Mouse (Mus musculus) kidney, postnatal 25 days (tissue): ENCODE data around the gene Hist1h3e.
A peak's percentile ranks its signal among the peaks of the same experiment; 100 is the strongest.
"Not testable (repeated sequence)": the region's sequence is repeated elsewhere in the genome, so short reads cannot be mapped to it uniquely, and the experiment has no call there.

ENCODE experiments used
- DNase-seq, 2 experiments: peaks; one replicate each; pipeline ENCODE4 v3.0.0; 2021; ENCODE audit warnings: mixed read lengths in 2 of 2

The Hist1h3e gene

DNA sequence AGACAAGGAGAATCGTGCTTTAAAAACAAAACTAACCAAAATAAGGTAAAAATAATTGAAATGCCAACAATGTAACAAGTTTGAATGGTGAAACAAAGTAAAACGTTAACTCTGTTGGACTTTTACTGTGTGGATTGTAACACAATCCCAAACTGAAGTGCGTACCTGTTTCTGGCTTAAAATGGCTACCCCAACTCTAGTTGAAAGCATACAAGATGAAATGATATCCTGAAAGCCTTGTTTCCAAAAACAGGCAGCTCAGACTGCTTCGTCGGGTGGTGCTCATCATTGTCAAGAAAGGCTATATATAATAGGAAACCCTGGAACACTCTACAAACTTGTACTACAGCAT, 662 bp downstream of the Hist1h3e start:
- not testable (repeated sequence) for DNase-seq

DNA sequence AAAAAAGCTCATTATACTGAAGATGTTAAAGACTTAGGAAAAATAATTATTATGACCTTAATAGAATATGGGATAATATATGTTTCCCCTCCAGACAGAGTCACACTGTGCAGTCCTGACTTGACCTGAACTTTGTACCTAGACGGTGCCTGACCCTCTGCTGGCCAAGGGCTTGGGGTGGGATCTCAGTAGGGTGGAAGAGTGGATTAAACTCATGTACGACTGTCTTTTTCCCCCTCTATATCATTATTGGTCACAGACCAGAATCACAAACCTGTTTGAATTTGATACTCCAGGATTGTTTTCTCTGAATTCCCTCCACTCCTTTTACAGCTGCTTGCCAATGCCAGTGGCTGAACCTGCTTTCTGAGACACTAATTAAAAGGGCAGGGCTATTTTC, 1.5 kb downstream of the Hist1h3e start:
- DNase-seq: not testable (repeated sequence)

DNA sequence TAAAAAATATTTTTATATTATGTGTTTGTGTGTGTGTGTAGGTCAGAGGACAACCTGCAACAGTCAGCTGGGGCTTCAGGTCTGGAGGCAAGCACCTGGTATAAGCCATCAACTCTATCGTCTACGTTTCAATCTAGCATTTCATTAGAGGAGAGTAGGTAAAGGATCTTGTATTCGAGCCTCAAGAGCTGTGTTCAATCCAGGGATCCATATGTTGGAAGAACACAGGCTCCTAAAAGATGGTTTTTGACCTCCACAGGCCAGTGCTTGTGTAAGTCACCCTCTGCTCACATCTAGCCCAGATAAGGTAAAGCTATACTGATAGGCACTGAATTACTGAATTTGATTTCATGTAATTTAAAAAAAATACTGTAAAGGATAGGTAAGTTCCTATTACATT, 5.3 kb downstream of the Hist1h3e start:
- DNase-seq: no peak

DNA sequence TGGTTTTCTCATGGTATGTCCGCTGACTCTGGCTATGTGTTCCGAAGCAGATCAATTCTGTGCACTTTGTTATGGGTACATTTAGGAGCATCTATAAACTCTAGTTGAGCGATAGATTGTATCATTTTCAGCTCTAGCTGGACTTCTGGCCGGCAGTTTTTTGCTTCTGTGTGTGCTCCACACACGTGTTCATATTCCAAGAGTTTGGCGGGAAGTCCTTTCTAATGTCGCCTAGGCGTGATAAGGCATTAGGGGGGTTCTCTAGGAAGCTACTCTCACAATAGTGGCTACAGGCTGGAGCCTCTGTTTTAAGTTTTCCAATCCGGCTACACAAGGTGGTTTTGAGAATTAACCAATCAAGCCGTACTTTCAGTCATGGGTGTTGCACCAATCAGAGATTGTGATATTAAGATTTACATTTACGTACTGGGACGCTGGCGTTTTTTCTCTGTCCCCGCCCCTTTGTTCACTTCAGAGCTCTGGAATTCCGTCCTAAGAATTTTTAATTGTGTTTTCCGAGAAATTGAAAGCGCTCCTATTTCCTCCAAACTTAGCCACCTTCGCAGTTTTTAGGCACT, 6.2 kb downstream of the Hist1h3e start:
- DNase-seq: peak; percentile 73 to 78

DNA sequence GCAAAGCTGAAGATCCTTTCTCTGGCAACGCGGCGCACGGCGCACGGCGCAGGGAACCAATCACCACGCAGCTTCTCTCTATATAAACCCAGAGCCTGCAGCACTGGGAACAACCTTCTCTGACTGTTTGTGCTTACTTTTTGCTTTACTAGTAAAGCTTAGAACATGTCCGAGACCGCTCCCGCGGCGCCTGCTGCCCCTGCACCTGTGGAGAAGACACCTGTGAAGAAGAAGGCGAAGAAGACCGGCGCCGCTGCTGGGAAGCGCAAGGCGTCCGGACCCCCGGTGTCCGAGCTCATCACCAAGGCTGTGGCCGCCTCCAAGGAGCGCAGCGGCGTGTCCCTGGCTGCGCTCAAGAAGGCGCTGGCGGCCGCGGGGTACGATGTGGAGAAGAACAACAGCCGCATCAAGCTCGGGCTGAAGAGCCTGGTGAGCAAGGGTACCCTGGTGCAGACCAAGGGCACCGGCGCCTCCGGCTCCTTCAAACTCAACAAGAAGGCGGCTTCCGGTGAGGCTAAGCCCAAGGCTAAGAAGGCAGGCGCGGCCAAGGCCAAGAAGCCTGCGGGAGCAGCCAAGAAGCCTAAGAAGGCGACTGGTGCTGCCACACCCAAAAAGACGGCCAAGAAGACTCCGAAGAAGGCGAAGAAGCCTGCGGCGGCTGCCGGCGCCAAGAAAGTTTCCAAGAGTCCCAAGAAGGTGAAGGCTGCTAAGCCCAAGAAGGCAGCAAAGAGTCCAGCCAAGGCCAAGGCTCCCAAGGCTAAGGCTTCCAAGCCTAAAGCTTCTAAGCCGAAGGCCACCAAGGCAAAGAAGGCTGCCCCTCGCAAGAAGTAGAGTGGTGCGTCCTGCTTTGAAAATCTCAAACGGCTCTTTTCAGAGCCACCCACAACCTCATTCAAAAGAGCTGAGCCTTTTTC, 7.0 kb downstream of the Hist1h3e start:
- peak; percentile 70 to 86 for DNase-seq

DNA sequence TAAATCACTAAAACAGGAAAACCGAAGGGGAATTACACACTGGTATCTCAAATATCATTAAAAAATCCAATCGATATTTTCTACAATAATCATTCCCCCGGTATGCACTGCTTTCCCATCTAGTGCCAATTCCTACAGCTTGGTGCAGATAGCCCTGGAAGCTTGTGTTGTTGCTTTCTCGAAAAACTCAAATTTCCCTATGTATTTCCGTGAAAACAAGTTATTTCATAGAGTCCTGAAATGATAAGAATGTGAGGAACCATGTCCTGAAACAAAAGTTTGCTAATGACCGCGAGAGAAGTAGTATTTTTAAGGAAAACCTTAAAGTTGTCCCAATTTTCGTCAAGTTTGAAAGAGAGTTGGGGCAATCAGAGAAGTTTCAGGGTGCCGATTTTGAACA, 7.8 kb downstream of the Hist1h3e start:
- no peak for DNase-seq

DNA sequence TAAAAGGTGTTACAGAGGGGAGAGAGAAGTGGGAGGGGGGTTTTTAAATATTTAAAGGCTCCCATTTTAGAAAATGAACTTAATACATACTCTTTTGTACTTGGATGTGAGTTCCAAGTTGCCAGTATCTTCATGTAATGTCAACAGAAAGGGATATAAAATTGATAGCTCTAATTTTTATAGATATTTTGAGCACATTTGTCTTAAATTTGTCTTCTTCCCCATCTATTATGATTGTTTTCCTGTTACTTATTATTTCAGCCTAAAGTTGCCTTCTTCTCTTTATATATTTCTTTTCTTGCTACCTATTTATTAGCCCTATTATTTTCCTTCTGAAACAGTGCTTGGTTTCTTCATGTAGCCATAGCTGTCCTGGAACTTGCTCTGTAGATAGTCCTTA, 9.2 kb downstream of the Hist1h3e start, which contains the start of gene Hist1h1d:
Gene Hist1h1d, plus strand, starts transcription at position 301 of the 400 bp plus-strand sequence.
- no peak for DNase-seq

DNA sequence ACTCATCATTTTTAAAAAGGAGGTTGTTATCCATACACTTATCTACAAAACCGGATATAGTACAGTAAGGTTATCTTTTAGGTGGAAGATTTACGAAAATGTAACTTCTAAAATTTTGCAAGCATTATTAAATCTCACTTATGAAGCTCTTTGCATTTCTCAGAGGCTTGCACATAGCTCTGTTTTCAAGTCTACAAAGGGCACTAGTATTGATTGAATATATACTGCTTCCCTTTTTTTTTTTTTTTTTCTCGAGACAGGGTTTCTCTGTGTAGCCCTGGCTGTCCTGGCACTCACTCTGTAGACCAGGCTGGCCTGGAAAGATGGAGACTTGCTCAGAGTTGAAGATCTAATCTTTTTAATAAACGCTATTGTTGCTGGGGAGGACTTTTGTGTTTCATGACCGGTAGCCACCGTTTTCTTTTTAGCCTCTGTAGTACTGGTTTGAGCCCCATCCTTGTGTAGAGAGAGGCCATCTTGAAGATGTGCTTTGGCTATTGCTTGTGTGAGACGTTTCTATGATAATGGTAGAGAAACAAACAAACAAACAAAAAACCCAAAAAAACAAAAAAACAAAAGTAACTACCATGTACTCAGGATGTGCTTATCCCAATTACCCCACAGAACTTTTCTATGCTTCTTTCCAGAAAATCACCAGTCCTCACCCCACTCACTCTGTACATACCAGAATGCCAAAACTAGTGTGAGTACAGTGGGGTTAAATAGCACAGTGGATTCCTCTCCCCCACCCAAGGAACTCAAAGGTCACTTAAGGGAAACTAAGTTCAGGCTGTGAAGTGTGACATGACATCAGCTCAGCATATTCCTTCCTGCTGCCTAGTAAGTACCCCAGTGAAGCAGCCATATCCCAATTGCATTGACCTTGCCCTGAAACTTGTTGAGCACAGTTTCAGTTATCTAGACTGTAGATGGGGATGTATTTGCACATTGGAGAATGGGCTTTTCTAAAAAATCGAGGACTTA, 9.9 kb downstream of the Hist1h3e start:
- DNase-seq: no peak

DNA sequence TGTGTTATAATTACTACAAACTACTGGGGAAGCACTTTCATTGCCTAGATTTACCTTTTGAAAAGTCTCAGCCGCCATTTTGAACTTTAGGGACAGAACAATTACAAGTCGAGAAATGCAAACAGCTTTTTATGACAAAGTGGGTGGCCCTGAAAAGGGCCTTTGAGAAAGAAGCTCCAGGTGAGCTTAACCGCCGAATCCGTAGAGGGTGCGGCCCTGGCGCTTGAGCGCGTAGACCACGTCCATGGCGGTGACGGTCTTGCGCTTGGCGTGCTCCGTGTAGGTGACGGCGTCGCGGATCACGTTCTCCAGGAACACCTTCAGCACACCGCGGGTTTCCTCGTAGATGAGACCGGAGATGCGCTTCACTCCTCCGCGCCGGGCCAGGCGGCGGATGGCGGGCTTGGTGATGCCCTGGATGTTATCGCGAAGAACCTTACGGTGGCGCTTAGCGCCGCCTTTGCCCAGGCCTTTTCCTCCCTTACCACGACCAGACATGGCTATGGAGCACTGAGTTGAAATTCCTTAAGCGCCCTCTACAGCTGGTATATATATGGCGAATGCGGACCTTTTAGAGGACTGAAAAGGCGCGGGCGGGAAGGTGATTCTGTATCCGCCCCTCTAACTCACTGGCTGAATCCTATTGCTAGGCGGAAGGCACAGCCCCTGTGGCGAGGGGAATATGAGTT, 10.9 kb downstream of the Hist1h3e start, which contains the start of gene Hist1h4f:
Gene Hist1h4f, minus strand, starts transcription at position 503 of the 689 bp plus-strand sequence.
- DNase-seq: peak; percentile 83 to 88

DNA sequence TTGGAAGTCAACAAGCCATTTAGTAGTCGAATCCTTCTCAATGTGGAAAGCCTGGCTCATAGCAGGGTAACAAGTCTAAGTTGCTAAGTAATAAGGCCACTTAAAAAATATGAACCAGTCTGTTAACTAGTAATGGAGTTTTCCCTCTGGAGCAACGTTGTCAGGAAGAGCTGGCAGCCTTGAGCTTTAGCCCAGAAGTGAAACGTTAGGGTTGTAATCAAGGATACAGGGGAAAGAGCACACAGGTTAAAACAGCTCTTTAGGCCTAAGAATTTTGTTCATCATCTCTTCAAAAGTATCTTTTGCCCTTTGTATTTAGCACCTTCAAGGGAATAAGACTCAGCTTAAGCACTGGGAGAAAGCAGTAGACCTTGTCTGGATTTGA, 11.4 kb downstream of the Hist1h3e start:
- no peak for DNase-seq

DNA sequence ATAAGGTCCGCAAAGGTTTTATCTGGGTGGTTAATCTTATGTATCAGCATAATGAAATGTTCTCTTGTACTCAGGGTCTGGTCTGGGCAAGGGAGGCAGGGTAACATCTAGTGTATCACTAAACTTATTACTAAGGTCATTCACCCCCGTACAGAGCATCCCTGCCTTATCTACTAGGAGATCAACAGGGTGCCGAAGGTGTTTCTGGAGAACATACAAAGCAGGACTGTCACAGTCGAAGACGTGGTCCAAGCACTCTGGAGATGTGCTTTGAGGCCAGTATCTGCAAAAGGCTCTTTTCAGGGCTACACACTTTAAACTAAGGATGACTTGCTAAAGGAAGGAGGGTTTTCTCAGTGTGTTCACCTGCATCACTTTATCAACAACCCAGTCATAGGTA, 15.5 kb downstream of the Hist1h3e start:
- no peak for DNase-seq

DNA sequence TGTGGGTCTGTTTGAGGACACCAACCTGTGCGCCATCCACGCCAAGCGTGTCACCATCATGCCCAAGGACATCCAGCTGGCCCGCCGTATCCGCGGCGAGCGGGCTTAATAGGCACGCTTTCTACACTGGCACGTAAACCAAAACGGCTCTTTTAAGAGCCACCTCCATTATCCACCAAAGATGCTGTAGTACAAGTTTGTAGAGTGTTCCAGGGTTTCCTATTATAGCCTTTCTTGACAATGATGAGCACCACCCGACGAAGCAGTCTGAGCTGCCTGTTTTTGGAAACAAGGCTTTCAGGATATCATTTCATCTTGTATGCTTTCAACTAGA, 17.4 kb downstream of the Hist1h3e start:
- not testable (repeated sequence) for DNase-seq

DNA sequence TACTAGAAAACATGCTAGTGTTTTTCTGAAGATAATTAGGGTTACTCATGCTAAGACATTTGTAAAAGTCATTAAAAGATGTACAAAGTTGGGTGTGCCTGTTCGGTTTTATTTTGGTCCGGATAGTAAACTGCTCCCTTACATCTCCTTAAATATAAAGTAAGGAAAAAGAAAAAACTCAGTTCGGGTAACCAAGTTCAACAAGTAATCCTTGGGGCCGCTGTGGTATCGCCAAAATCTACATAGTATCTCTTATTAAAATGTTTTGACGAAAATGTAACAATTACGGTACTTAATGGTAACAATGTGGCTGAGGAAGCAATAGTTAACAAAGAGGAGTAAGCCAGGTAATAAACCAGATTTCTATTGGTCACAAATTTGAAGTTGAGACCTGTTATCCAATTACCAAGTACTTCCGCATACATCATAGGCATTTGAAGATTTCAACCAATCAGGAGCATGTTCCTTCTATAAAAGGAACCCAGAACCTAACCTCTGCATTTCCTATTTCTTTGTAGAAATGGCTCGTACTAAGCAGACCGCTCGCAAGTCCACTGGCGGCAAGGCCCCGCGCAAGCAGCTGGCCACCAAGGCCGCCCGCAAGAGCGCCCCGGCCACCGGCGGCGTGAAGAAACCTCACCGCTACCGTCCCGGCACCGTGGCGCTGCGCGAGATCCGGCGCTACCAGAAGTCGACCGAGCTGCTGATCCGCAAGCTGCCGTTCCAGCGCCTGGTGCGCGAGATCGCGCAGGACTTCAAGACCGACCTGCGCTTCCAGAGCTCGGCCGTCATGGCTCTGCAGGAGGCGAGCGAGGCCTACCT, 18.0 kb downstream of the Hist1h3e start, which contains the start of gene Hist1h3f:
Gene Hist1h3f, plus strand, starts transcription at position 88 of the 822 bp plus-strand sequence.
- DNase-seq: peak; percentile 55 to 71

DNA sequence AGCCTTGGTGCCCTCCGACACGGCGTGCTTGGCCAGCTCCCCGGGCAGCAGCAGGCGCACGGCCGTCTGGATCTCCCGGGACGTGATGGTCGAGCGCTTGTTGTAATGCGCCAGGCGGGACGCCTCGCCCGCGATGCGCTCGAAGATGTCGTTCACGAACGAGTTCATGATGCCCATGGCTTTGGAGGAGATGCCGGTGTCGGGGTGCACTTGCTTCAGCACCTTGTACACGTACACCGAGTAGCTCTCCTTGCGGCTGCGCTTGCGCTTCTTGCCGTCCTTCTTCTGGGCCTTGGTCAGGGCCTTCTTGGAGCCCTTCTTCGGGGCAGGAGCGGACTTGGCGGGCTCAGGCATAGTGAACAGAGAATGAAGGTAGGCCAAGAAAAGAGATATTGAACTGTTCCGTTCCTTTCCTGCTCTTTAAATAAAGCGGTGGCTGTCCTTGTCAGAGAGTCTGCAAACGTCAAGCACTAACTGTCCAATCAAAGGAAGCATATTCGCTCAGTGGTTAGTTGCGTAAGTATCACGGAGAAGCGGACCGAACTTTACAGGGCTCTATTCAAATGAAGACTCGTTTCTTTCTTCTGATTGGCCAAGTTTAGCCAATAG, 19.1 kb downstream of the Hist1h3e start, which contains the start of gene Hist1h2bh:
Gene Hist1h2bh, minus strand, starts transcription at position 394 of the 609 bp plus-strand sequence.
- DNase-seq: peak; percentile 74 to 85

DNA sequence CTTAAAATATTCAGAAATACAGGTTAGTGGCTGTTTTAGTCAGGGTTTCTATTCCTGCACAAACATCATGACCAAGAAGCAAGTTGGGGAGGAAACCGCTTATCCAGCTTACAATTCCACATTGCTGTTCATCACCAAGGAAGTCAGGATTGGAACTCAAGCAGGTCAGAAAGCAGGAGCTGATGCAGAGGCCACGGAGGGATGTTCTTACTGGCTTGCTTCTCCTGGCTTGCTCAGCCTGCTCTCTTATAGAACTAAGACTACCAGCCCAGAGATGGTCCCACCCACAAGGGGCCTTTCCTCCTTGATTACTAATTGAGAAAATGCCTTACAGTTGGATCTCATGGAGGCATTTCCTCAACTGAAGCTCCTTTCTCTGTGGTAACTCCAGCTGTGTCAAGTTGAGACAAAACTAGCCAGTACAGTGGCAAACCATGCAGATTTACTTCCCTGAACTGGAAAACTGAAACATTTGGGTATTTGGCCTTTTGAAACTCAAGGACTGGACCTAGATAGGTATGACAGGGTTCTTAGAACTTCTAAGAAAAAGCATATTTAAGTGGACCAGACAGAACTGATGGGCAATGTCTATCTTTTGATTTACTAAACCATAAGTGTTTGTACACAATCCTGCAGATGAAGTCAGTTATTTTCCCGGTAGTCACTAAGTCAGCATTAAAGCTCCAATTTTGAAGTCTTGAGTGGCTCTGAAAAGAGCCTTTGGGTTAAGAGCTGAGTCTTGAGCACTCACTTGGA, 19.8 kb downstream of the Hist1h3e start:
- not testable (repeated sequence) for DNase-seq

DNA sequence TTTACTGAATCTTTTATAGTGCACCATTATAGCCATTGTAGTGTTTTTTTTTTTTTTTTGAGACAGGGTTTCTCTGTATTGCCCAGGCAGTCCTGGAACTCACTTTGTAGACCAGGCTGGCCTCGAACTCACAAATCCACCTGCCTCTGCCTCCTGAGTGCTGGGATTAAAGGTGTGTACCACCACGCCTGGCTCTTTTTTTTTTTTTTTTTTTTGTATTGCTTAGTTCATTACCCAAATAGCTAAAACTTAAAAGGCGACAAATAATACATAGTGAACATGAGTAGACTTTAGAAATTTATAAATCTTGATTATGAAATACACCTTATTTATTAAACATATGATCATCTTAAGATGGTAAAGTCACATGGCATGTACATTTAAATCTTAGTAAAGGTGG, 20.7 kb downstream of the Hist1h3e start:
- DNase-seq: no peak

DNA sequence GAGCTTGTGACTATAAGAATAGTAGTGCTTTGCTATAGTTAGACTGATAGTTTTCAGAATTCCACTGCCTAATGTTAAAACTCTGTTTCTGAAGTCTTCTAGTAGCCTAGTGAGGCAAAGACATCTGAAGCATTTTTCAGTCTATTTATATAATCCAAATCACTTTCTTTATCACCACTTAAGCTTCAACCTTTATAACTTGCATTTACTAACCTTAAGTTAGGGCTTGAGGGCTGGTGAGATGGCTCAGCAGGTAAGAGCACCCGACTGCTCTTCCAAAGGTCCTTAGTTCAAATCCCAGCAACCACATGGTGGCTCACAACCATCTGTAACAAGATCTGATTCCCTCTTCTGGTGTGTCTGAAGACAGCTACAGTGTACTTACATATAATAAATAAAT, 22.3 kb downstream of the Hist1h3e start:
- DNase-seq: not testable (repeated sequence)

DNA sequence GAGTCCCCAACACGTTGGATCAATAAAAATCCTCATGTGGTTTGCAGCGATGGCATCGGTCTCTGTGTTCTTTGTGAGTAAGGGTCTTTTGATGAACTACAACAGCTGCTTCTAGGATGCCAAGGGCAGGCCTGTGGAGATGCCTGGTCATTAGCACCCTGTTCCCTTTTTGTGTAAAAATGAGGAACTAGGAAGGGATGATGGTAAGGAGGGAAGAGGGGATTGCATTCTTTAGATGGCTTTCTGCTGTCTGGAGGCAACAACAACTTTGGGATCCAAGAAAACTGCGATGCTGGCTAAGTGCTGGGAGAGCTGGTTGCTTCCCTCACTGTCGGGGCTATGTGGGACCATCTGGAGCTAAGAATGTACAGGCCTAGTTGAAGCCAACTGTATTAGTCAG, 23.9 kb downstream of the Hist1h3e start:
- no peak for DNase-seq

DNA sequence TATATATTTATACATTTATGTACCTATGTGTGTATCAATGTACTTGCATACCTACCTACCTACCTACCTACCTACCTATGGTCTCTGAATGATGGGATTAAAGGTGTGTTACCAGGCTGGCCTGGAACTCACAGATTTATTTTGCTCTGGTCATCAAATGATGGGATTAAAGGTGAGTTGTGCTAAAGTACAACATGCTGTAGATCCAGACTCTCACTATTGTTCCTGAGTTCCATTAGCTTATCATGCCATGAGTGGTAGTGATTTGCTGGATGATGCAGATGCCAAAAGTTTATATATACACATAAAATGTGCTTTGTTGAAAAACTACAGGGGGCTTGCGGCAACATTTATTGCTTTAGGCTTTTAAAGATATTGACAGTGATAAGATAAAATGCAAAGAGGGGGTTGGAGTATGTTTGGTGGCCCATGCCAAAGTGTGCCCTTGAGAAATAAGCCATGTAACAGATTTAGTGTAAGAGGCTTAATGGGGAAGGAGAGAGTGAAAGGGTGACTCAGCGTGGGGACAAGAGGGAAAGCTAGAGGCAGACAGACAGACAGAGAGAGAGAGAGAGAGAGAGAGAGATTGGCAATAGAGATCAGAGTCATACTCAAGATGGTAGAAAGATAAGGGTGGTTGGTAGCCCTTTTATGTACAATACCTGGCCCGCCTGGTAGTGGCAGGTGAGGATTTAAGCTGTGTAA, 25.0 kb downstream of the Hist1h3e start:
- no peak for DNase-seq
